8 mouse cellular contexts compared by ENCODE assay signal in the genomic region with DNA sequence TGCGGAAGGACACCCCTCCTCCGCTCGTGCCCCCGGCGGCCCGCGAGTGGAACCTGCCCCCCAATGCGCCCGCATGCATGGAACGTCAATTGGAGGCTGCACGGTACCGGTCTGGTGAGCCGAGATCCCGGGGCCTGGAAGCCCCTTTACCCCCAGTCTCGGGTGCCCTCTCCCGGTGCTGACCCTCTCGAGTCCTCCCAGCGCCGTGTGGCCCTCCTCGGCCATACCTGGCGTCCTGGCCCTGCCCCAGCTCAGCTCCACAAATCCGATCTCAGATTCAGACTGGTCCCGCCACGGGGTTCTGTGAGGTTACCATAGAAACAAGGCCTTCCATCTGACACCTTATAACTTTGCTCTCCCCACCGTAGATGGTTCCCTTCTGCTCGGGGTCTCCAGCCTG. TPM values are rescaled to one million over a fixed set of nuclear protein-coding genes. Genes with fewer than 3 reads are reported as not detected.
DNase-seq lines count a peak whose midpoint lies in the region; ATAC-seq and TF ChIP-seq lines count a peak whose summit lies in the region.

No protein-coding gene starts in this region.

- H3K27me3 ChIP-seq in lung, postnatal 0 days (replicated peaks; ENCODE audit: insufficient read depth, low read length): no peaks in the 10 kb centered on the region
- H3K27me3 ChIP-seq in midbrain, embryonic 16.5 days (ENCODE audit: control insufficient read depth, insufficient read depth, low read depth, low read length): no peaks in the 10 kb centered on the region

- H3K9ac ChIP-seq in lung, postnatal 0 days (replicated peaks; ENCODE audit: low read depth): peak overlapping the region; percentile 89
- peak overlapping the region; percentile 81 for H3K9ac ChIP-seq in midbrain, embryonic 16.5 days (ENCODE audit: low read depth, low read length)

- peak overlapping the region; percentile 64 for H3K27ac ChIP-seq in lung, postnatal 0 days (ENCODE audit: low read length)
- H3K27ac ChIP-seq in midbrain, embryonic 16.5 days (ENCODE audit: low read length): peak overlapping the region; percentile 72

- DNase-seq in adrenal gland, postnatal 14 days: peak; percentile 63
- no peak for DNase-seq in adrenal gland, adult (ENCODE audit: inconsistent age in 2 of 2, low spot score in 1 of 2)
- DNase-seq in lung, postnatal 0 days (ENCODE audit: low spot score): peak; percentile 59
- DNase-seq in lung, postnatal 14 days: no peak
- DNase-seq in thymus, postnatal 10 days (ENCODE audit: low spot score in 2 of 2): no peak
- no peak for DNase-seq in thymus, postnatal 25 days

- no peak for TF ChIP-seq EP300 in lung, postnatal 0 days (IDR thresholded peaks at IDR 0.05)

- no peak for TF ChIP-seq CTCF in lung, postnatal 0 days (IDR thresholded peaks at IDR 0.05)

- peak overlapping the region; percentile 93 for H3K4me2 ChIP-seq in lung, postnatal 0 days (replicated peaks; ENCODE audit: low read depth, low read length)
- H3K4me2 ChIP-seq in midbrain, embryonic 16.5 days (ENCODE audit: low read length): peak overlapping the region; percentile 87

- peak overlapping the region; percentile 94 for H3K4me3 ChIP-seq in lung, postnatal 0 days (ENCODE audit: low read depth, low read length)
- peak overlapping the region; percentile 59 for H3K4me3 ChIP-seq in midbrain, embryonic 16.5 days (ENCODE audit: low read depth, low read length)

- peaks cover 14% of the 10 kb centered on the region; the same call in 1 of the 2 replicates for H3K36me3 ChIP-seq in lung, postnatal 0 days (ENCODE audit: insufficient read depth, low read length)
- H3K36me3 ChIP-seq in midbrain, embryonic 16.5 days (ENCODE audit: control insufficient read depth, insufficient read depth, low read length): peaks cover 11% of the 10 kb centered on the region

- WGBS in lung, postnatal 0 days: 1% methylated on average over 25 of the region's 26 CpGs
- WGBS in midbrain, embryonic 16.5 days: 0% methylated on average over 26 of the region's 26 CpGs

- ATAC-seq in lung, postnatal 0 days: peak; percentile 32
- ATAC-seq in inflammation-experienced regulatory T-cells, adult 6 months: peak; percentile 8
- peak; percentile 87 for ATAC-seq in midbrain, embryonic 16.5 days

- H3K9me3 ChIP-seq in lung, postnatal 0 days (ENCODE audit: low read length): no peaks in the 10 kb centered on the region
- H3K9me3 ChIP-seq in midbrain, embryonic 16.5 days (replicated peaks; ENCODE audit: control insufficient read depth, low read length, poor library complexity, severe bottlenecking): no peaks in the 10 kb centered on the region

- peaks cover 13% of the 10 kb centered on the region; the same call in 1 of the 2 replicates for H3K4me1 ChIP-seq in lung, postnatal 0 days (ENCODE audit: insufficient read depth, low read depth, low read length)
- H3K4me1 ChIP-seq in midbrain, embryonic 16.5 days (ENCODE audit: control insufficient read depth, insufficient read depth, low read length): peaks cover 31% of the 10 kb centered on the region

RNA-seq across cellular contexts. Expression of gene Atp5f1, which starts 0.3 kb away (rescaled TPM):
- total RNA-seq in adrenal gland, postnatal 14 days (2021): 478 and 481 TPM in 2 replicates
- 352 and 364 TPM in 2 replicates for polyA plus RNA-seq in lung, postnatal 0 days (2015; fragmentation: Nextera tagmentation; extraction: Ambion mirVana)
- 100 to 1,000 TPM; 356 to 533 (median 366) TPM for polyA plus RNA-seq in inflammation-experienced regulatory T-cells, adult 6 months (2017; shearing (Covaris generic))
- 543 and 547 TPM in 2 replicates for polyA plus RNA-seq in midbrain, embryonic 16.5 days (2015; fragmentation: Nextera tagmentation; extraction: Ambion mirVana)

RNA-seq across cellular contexts. Expression of gene Wdr77, which starts 0.4 kb away (rescaled TPM):
- total RNA-seq in adrenal gland, postnatal 14 days (2021): 62.1 and 76.4 TPM in 2 replicates
- polyA plus RNA-seq in lung, postnatal 0 days (2015; fragmentation: Nextera tagmentation; extraction: Ambion mirVana): 45.9 and 50.0 TPM in 2 replicates
- polyA plus RNA-seq in inflammation-experienced regulatory T-cells, adult 6 months (2017; shearing (Covaris generic)): 10 to 100 TPM; 43.7 to 76.5 (median 68.7) TPM
- 89.7 and 90.9 TPM in 2 replicates for polyA plus RNA-seq in midbrain, embryonic 16.5 days (2015; fragmentation: Nextera tagmentation; extraction: Ambion mirVana)

RNA-seq across cellular contexts. Expression of gene Ovgp1, which starts 13.9 kb away (rescaled TPM):
- total RNA-seq in adrenal gland, postnatal 14 days (2021): 0.82 and 1.1 TPM in 2 replicates
- polyA plus RNA-seq in lung, postnatal 0 days (2015; fragmentation: Nextera tagmentation; extraction: Ambion mirVana): 0.95 and 1.0 TPM in 2 replicates
- polyA plus RNA-seq in inflammation-experienced regulatory T-cells, adult 6 months (2017; shearing (Covaris generic)): 1 to 10 TPM; 1.4 to 4.3 (median 4.2) TPM
- polyA plus RNA-seq in midbrain, embryonic 16.5 days (2015; fragmentation: Nextera tagmentation; extraction: Ambion mirVana): 3.8 and 5.8 TPM in 2 replicates

RNA-seq across cellular contexts. Expression of gene I830077J02Rik, which starts 27.1 kb away (rescaled TPM):
- total RNA-seq in adrenal gland, postnatal 14 days (2021): 1.5 and 1.9 TPM in 2 replicates
- polyA plus RNA-seq in lung, postnatal 0 days (2015; fragmentation: Nextera tagmentation; extraction: Ambion mirVana): 1.2 and 1.9 TPM in 2 replicates
- polyA plus RNA-seq in inflammation-experienced regulatory T-cells, adult 6 months (2017; shearing (Covaris generic)): 1 to 10 TPM in 2 of 3 experiments, not detected in 1; 1.3 to 1.8 TPM
- polyA plus RNA-seq in midbrain, embryonic 16.5 days (2015; fragmentation: Nextera tagmentation; extraction: Ambion mirVana): 0.12 and 0.30 TPM in 2 replicates

RNA-seq across cellular contexts. Expression of gene Pifo, which starts 54.9 kb away (rescaled TPM):
- not detected in 2 replicates for total RNA-seq in adrenal gland, postnatal 14 days (2021)
- polyA plus RNA-seq in lung, postnatal 0 days (2015; fragmentation: Nextera tagmentation; extraction: Ambion mirVana): 18.5 and 23.0 TPM in 2 replicates
- under 1 TPM; 0.38 to 0.88 (median 0.83) TPM for polyA plus RNA-seq in inflammation-experienced regulatory T-cells, adult 6 months (2017; shearing (Covaris generic))
- 6.4 and 7.3 TPM in 2 replicates for polyA plus RNA-seq in midbrain, embryonic 16.5 days (2015; fragmentation: Nextera tagmentation; extraction: Ambion mirVana)

Comparison
In these comparisons a context has a peak if more than half of its experiments do, and no peak if none do; other contexts are left out.
1. DNase-seq: peak in adrenal gland, postnatal 14 days (single experiment) and lung, postnatal 0 days (single experiment); none in adrenal gland, adult (0 of 2), lung, postnatal 14 days (single experiment), thymus, postnatal 10 days (0 of 2) and thymus, postnatal 25 days (single experiment).
2. ATAC-seq: peak in every context shown above with its lines; median percentile 87 in midbrain, embryonic 16.5 days; 32 in lung, postnatal 0 days; 8 in inflammation-experienced regulatory T-cells, adult 6 months.